Mouse (Mus musculus) cerebellum, adult 2 months (tissue): ENCODE measurements around the gene Ttc32.

ENCODE experiments used
- CTCF ChIP-seq: fragments of 200-500 bp; IDR thresholded peaks from 2 replicates; pipeline ENCODE4 v1.5.1; 2011; ENCODE audit warnings: low read depth, mild to moderate bottlenecking, control low read depth, low read length, moderate library complexity, borderline replicate concordance; ENCODE audit not compliant: insufficient read depth
- POLR2A ChIP-seq: fragments of 200-500 bp; IDR thresholded peaks from 2 replicates; pipeline ENCODE4 v1.6.1; 2011; ENCODE audit warnings: low read length, control low read depth, borderline replicate concordance; ENCODE audit not compliant: insufficient read depth

- TF ChIP-seq POLR2A (no peak), CTCF (no peak)
These were observed 6.8 kb upstream of the Ttc32 start for GRCm38 (mm10) chr12:9023031-9023430.
